Mouse (Mus musculus) forebrain, embryonic 14.5 days (tissue): ENCODE measurements around the gene Sorcs1. TPM values are rescaled to one million over a fixed set of nuclear protein-coding genes. Genes with fewer than 3 reads are reported as not detected.

ENCODE experiments used
- ATAC-seq: fragments of 200-750 bp; cut with Nextera tagmentation; 2 replicates; pipeline ENCODE4 v1.8.0; 2017; ENCODE audit warnings: mild to moderate bottlenecking, moderate library complexity
- DNase-seq: peaks from one replicate; pipeline ENCODE4 v3.0.0-alpha.2; 2015; ENCODE audit warnings: low spot score
- H3K27ac ChIP-seq: fragments of 300-500 bp; sonication (generic); 2 replicates; pipeline ENCODE4 v1.5.1; 2014; ENCODE audit warnings: low read depth, mild to moderate bottlenecking, control low read depth, low read length, moderate library complexity
- H3K27me3 ChIP-seq: fragments of 300-500 bp; sonication (generic); replicated peaks from 2 replicates; pipeline ENCODE4 v1.6.1; 2014; ENCODE audit warnings: low read length, control low read depth, mixed read lengths; ENCODE audit not compliant: control insufficient read depth, insufficient read depth
- H3K36me3 ChIP-seq: fragments of 300-500 bp; sonication (generic); 2 replicates; pipeline ENCODE4 v1.6.1; 2014; ENCODE audit warnings: low read length, control low read depth; ENCODE audit not compliant: control insufficient read depth, insufficient read depth
- H3K4me1 ChIP-seq: fragments of 300-500 bp; sonication (generic); 2 replicates; pipeline ENCODE4 v1.6.1; 2014; ENCODE audit warnings: antibody characterized with exemption, low read length, control low read depth; ENCODE audit not compliant: control insufficient read depth, insufficient read depth
- H3K4me2 ChIP-seq: fragments of 300-500 bp; sonication (generic); 2 replicates; pipeline ENCODE4 v1.6.1; 2014; ENCODE audit warnings: mild to moderate bottlenecking, control low read depth, low read length
- H3K4me3 ChIP-seq: fragments of 300-500 bp; sonication (generic); 2 replicates; pipeline ENCODE4 v1.5.1; 2014; ENCODE audit warnings: low read depth, low read length, control low read depth
- H3K9ac ChIP-seq: fragments of 300-500 bp; sonication (generic); 2 replicates; pipeline ENCODE4 v1.6.1; 2014; ENCODE audit warnings: mild to moderate bottlenecking, low read length, control low read depth, moderate library complexity
- H3K9me3 ChIP-seq: fragments of 300-500 bp; sonication (generic); replicated peaks from 2 replicates; pipeline ENCODE4 v1.6.1; 2016; ENCODE audit warnings: low read length, control low read depth, mixed read lengths; ENCODE audit not compliant: control insufficient read depth
- WGBS: fragments of 180-500 bp; shearing (Covaris S2); extraction: QIAGEN DNeasy Blood & Tissue Kit; methylation state at CpG from one replicate; pipeline ENCODE4 v1.1.7; 2014; 5-methylcytosine and 5-hydroxymethylcytosine counted together
- polyA plus RNA-seq: library from polyadenylated mRNA; unstranded; fragments of >200 nt; fragmentation: Nextera tagmentation; extraction: Ambion mirVana; gene quantifications from 2 replicates; pipeline ENCODE4 v1.2.1, GENCODE M21; 2014

The Sorcs1 gene
- polyA plus RNA-seq, 1 experiment from 2014 or later: 5.7 TPM

DNA sequence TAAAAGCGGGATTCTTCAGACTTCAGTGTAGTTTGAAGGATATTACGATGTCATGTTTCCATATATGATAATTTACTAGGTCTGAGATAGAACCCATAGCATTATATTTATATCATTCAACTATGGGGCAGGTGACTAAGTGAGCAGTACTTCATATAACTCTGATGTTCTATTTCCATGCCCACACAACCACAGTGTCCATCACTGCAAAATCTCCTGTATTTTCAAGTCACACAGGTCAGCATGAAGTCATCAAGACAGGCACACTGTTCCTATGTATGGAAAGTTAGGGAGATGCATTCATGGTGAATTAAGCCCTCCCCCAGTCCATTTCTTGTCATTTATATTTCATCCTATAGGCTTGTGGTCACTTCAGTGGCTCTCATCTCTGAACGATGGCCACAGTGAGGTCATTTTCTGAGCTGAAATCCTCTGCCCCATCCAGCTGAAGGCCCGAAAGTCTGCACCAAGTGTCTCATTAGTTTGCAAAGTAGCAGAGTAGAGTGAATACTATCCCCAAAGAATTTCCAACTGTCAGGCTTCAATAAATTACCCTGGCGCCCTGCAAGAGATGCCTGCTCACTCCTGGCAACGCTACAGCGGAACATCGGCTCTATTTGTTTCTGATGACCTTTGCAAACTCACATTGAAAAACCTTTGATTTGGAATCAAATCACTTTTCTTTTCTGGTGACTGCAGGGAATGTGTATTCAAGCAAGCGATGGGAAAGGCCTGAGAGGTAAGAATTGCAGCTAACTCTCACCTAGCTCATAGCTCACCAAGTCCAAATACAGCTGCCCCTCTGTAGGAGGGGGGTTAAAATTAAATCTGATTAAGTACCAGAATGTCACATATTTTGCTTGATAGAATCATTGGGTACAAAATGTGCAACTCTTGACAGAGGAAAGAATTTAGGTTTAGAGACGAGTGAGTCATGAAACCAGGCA, 492.4 kb downstream of the Sorcs1 start:
- H3K9ac ChIP-seq: no peak overlapping the region

DNA sequence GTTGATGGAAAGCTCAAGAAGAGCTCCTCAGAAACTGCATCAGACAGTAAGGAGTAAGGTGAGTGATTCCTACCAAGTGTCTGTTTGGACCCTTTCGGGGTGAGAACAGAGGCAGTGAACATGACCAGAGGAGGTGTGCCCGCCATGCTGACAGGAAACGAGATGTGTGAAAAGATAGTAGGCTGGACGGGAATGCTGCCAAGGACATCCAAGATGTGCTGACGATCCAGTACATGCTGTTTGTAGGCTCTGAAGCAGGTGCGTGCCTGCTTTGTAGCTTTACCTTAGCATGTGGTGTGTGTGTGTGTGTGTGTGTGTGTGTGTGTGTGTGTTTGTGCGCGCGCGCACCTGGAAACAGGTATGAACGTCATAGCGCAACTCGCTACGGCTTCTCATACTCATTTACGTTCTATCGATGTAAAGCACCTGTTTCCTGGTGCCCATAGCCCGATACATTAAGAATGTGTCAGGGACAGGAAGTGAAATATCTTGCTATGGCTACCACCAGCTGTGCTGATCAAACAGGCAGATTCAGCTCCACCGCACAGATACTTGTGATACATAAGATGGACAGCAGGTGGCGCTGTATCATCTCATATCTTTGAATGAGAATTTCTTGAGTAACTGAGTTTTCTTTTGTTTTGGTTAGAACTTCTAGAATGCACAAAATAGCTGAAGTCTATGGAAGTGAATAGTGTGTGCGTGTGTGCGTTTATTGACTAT, 493.4 kb downstream of the Sorcs1 start:
- no peaks in the 10 kb centered on the region for H3K9me3 ChIP-seq

More for the DNA sequence above, 492.4 kb downstream of the Sorcs1 start:
- WGBS: 68% methylated on average over 10 of the region's 10 CpGs
- H3K4me2 ChIP-seq: no peak overlapping the region
- H3K4me3 ChIP-seq: no peak overlapping the region
- H3K36me3 ChIP-seq: no peaks in the 10 kb centered on the region
- H3K9me3 ChIP-seq: no peaks in the 10 kb centered on the region
- DNase-seq (peak; percentile 15), ATAC-seq (peak; percentile 34; the same call in 1 of the 2 replicates)
- no peak overlapping the region for H3K27ac ChIP-seq
- no peaks in the 10 kb centered on the region for H3K27me3 ChIP-seq
- H3K4me1 ChIP-seq: no peaks in the 10 kb centered on the region

DNA sequence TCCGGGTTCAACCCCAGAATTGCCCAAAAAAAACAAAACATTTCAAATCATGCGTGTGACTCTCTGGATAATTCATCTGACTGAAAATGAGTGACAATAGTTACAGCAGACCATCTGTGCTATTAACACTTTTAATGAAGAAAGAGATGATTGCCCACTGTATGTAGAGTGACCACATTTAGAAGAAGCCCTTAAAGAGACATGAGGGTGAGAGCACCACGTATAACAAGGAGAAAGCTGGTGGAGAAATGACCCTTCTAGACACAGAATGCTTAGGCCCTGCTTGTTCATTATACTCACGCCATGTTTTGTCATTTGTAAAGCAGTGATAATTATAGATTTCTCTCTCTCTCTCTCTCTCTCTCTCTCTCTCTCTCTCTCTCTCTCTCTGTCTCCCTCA, 499.6 kb downstream of the Sorcs1 start:
- no peak overlapping the region for H3K4me3 ChIP-seq
- no peaks in the 10 kb centered on the region for H3K27me3 ChIP-seq
- peak; percentile 48; the same call in 1 of the 2 replicates for ATAC-seq
- peak; percentile 9 for DNase-seq
- no peak overlapping the region for H3K9ac ChIP-seq
- WGBS: 57% methylated on average over 4 of the region's 4 CpGs
- H3K36me3 ChIP-seq: no peaks in the 10 kb centered on the region
- H3K4me1 ChIP-seq: no peaks in the 10 kb centered on the region
- no peak overlapping the region for H3K4me2 ChIP-seq
- no peak overlapping the region for H3K27ac ChIP-seq
- H3K9me3 ChIP-seq: no peaks in the 10 kb centered on the region

More for the DNA sequence above, 493.4 kb downstream of the Sorcs1 start:
- DNase-seq: peak; percentile 89
- 58% methylated on average over 21 of the region's 21 CpGs for WGBS
- no peak overlapping the region for H3K4me2 ChIP-seq
- H3K9ac ChIP-seq: no peak overlapping the region
- H3K27ac ChIP-seq: no peak overlapping the region
- H3K4me1 ChIP-seq: no peaks in the 10 kb centered on the region
- ATAC-seq: peak; percentile 67
- H3K36me3 ChIP-seq: no peaks in the 10 kb centered on the region
- H3K4me3 ChIP-seq: no peak overlapping the region
- no peaks in the 10 kb centered on the region for H3K27me3 ChIP-seq

DNA sequence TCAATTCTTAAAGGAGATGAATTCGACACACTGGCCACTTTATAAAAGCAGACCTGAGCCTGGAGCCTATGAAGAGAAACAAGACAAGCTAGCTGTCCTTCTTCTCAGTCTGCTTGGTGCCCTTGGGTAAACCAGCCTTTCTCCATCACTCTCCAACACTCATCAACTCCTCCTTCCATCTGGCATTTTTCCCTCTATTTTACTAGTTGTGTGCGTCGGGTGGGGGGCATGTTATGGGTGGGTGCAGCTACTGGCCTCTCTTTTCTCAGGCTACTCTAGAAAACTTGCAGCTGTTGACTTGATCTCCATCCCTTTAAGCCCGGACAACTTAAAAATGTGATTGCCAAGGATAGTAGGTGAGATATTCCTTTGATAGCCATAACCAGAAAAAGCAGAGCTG, 500.3 kb downstream of the Sorcs1 start:
- Histone ChIP-seq H3K4me1 (no peaks in the 10 kb centered on the region), H3K27ac (no peak overlapping the region), H3K9ac (no peak overlapping the region), H3K36me3 (no peaks in the 10 kb centered on the region), H3K4me2 (no peak overlapping the region), H3K27me3 (no peaks in the 10 kb centered on the region), H3K4me3 (no peak overlapping the region), H3K9me3 (no peaks in the 10 kb centered on the region)
- DNase-seq: no peak
- 83% methylated on average over 4 of the region's 4 CpGs for WGBS
- ATAC-seq: no peak

DNA sequence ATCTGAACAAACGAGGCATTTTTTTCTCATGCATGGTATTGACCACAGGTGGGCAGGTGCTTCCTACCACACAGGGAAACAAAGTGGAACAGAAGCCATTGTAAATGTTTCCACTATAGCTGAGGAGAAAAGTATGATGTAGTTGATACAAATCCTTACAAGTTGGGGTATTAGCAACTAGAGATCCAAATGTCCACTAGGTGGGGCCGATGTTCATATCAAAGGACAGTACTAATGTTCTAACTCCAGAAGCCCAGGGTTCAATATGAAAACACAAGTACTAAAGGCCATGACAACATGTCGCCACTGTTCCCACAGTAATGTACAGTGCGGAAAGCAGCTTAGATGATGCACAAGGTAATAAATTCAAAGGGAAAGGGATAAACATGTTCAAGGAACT, 506.6 kb downstream of the Sorcs1 start:
- H3K27me3 ChIP-seq: no peaks in the 10 kb centered on the region
- H3K4me2 ChIP-seq: no peak overlapping the region
- H3K9me3 ChIP-seq: no peaks in the 10 kb centered on the region
- H3K4me3 ChIP-seq: no peak overlapping the region
- DNase-seq (peak; percentile 23), ATAC-seq (no peak)
- H3K4me1 ChIP-seq: no peaks in the 10 kb centered on the region
- 70% methylated on average over 4 of the region's 4 CpGs for WGBS
- no peaks in the 10 kb centered on the region for H3K36me3 ChIP-seq
- H3K9ac ChIP-seq: no peak overlapping the region
- no peak overlapping the region for H3K27ac ChIP-seq

DNA sequence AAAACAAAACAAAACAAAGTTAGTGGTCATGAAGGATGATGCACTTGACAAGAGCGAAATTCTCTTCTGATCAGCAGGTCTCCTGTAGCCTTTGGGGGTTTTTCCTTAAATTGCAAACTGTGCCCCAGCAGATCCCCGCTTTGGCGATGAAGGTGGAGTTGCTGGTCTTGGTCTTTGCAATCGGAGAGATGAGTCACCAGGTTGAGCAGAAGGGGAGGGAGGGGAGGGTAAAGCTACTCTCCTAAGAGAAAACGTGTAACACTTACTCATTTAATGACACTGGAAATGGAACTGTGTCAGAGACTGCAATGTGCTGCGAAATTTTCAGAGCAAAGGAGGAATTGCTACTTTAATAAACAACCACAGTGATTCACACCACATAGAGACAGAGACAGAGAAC, 527.3 kb downstream of the Sorcs1 start:
- Histone ChIP-seq H3K4me3 (no peak overlapping the region), H3K9ac (no peak overlapping the region), H3K4me2 (no peak overlapping the region), H3K27me3 (no peaks in the 10 kb centered on the region), H3K4me1 (no peaks in the 10 kb centered on the region; the same call in 1 of the 2 replicates), H3K27ac (no peak overlapping the region), H3K36me3 (no peaks in the 10 kb centered on the region), H3K9me3 (no peaks in the 10 kb centered on the region)
- 70% methylated on average over 6 of the region's 6 CpGs for WGBS
- ATAC-seq (no peak), DNase-seq (no peak)

DNA sequence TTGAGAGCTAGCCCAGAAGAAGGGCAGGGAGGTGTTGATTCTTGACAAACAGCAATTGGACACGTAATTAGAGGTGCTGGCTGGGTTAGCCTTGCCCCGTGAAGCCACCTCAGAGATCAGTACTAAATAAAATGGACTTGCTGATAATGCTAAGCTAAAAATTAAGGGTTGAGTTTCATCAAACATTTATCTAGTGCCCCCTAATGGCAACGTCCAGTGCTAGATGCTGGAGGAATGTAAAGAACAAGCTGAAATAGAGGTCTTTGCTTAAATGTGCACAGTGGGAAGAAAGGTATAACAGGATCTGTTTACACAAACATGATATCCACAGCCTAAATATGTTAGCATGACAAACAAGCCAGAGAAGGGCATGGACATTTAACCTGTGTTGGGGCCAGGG, 532.5 kb downstream of the Sorcs1 start:
- no peak overlapping the region for H3K27ac ChIP-seq
- ATAC-seq (no peak), DNase-seq (peak; percentile 67)
- no peaks in the 10 kb centered on the region; the same call in 1 of the 2 replicates for H3K4me1 ChIP-seq
- no peak overlapping the region for H3K9ac ChIP-seq
- H3K36me3 ChIP-seq: no peaks in the 10 kb centered on the region
- no peaks in the 10 kb centered on the region for H3K27me3 ChIP-seq
- no peak overlapping the region for H3K4me2 ChIP-seq
- WGBS: 18% methylated on average over 3 of the region's 3 CpGs
- H3K9me3 ChIP-seq: no peaks in the 10 kb centered on the region
- H3K4me3 ChIP-seq: no peak overlapping the region

DNA sequence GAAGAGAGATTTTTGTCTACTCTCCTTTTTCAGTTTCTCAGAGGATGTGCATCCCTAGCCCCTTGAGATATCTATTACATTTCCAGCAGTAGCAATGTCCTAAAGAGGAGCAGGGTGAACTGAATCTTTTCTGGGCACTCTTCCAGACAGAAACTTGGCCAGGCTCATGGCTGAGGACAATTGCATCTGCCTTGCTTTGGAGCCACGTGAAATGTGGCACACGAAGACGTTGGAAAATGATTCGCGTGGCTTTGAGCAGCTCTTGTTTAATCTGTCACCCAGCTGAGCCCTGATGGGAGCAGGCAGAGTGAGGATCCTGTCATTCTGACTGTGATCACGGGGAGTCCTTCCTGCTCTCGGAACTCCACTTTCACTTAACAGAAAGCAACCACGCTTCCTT, 536.6 kb downstream of the Sorcs1 start:
- peak; percentile 78 for ATAC-seq
- WGBS: 40% methylated on average over 8 of the region's 8 CpGs
- no peak overlapping the region for H3K27ac ChIP-seq

DNA sequence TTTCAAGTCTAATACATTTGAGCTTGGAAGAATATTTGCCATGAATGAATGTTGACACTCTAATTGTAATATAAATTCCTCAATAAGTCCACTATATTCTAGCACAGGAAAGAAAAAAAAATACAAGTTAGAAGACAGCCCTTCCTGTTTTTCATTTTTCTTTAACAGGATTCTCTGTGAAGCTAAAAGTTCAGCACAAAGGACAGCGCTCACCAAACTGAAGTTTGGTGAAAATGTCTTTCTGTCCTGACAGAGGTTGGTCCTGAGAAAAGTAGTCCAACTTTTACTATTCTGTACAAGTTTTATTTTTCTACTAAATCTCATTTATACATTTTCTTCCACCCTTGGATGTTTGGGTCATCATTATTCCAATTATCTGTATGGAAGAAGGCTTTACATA, 543.8 kb downstream of the Sorcs1 start:
- WGBS: 87% methylated on average over 1 of the region's 1 CpGs
- Histone ChIP-seq H3K36me3 (no peaks in the 10 kb centered on the region), H3K9ac (no peak overlapping the region), H3K27ac (no peak overlapping the region), H3K4me2 (no peak overlapping the region), H3K4me3 (no peak overlapping the region), H3K27me3 (no peaks in the 10 kb centered on the region), H3K4me1 (no peaks in the 10 kb centered on the region), H3K9me3 (no peaks in the 10 kb centered on the region)
- no peak for DNase-seq
- ATAC-seq: no peak

More for the DNA sequence above, 536.6 kb downstream of the Sorcs1 start:
- H3K4me1 ChIP-seq: no peaks in the 10 kb centered on the region
- no peaks in the 10 kb centered on the region for H3K36me3 ChIP-seq
- no peaks in the 10 kb centered on the region for H3K27me3 ChIP-seq
- DNase-seq: peak; percentile 80
- no peak overlapping the region for H3K4me2 ChIP-seq
- no peak overlapping the region for H3K9ac ChIP-seq
- H3K9me3 ChIP-seq: no peaks in the 10 kb centered on the region
- H3K4me3 ChIP-seq: no peak overlapping the region
